Mouse (Mus musculus): Measurements from ENCODE around the gene Cd300lg. TPM values are rescaled to one million over a fixed set of nuclear protein-coding genes. Genes with fewer than 3 reads are reported as not detected.
A peak's percentile ranks its signal among the peaks of the same experiment; 100 is the strongest.

Gene Cd300lg
- total and polyA plus RNA-seq, 3 experiments, result not detected

DNA sequence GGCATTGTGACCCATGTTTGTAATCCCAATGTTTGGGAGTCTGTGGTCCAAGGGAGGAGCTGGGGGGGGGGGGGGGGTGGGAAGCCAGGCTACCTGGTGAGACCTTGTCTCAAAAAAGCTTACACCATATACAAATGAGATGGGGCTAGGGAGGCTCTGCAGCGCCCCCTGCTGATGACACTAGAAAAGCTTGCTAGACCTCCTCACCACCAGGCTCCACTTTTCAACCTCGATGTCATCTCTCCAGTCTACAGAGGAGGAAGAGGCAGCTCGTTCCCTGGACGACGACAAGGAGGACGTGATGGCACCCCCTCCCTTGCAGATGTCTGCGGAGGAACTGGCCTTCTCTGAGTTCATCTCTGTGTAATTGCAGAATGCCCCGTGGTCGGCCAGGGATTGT lies 12.5 kb downstream of the Cd300lg start:
- TF ChIP-seq TAL1 (conservative IDR thresholded peaks at IDR 0.05; ENCODE audit: low read depth, low read length), result no peak
- TF ChIP-seq GATA1 (IDR thresholded peaks at IDR 0.05; ENCODE audit: borderline replicate concordance, low read length), result no peak
- TF ChIP-seq CTCF (IDR thresholded peaks at IDR 0.05; ENCODE audit: low read depth, low read length), result peak; percentile 45
- no peak for DNase-seq (ENCODE audit: low spot score)
- Histone ChIP-seq H3K4me3 (ENCODE audit: low read depth, low read length) (no peak overlapping the region), H3K36me3 (replicated peaks) (peaks cover 18% of the 10 kb centered on the region), H3K27me3 (ENCODE audit: insufficient read depth, low read length) (peaks cover 36% of the 10 kb centered on the region), H3K4me1 (ENCODE audit: insufficient read depth, low read depth, low read length) (peaks cover 4% of the 10 kb centered on the region), H3K9me3 (replicated peaks) (no peaks in the 10 kb centered on the region)
- ATAC-seq (ENCODE audit: extremely low read depth, insufficient number of reproducible peaks, low FRiP score, poor library complexity, severe bottlenecking), result no peak

- TF ChIP-seq CTCF (IDR thresholded peaks at IDR 0.05; ENCODE audit: low read depth, low read length) (peak; percentile 99), POLR2AphosphoS5 (IDR thresholded peaks at IDR 0.05; ENCODE audit: insufficient replicate concordance, low read depth, low read length) (no peak)
- no peaks in the 10 kb centered on the region for H3K9me3 ChIP-seq (replicated peaks)
- ATAC-seq (ENCODE audit: extremely low read depth, insufficient number of reproducible peaks, low FRiP score, poor library complexity, severe bottlenecking) (no peak), DNase-seq (ENCODE audit: low spot score) (peak; percentile 91)
- peaks cover 81% of the 10 kb centered on the region for H3K36me3 ChIP-seq (replicated peaks)
- H3K4me3 ChIP-seq (ENCODE audit: low read depth, low read length), result no peak overlapping the region
- H3K27me3 ChIP-seq (ENCODE audit: insufficient read depth, low read length), result no peaks in the 10 kb centered on the region
- peaks cover 22% of the 10 kb centered on the region for H3K4me1 ChIP-seq (ENCODE audit: insufficient read depth, low read depth, low read length)
Observed at GRCm38 (mm10) chr11:102061236-102061940, 20.1 kb downstream of the Cd300lg start.

DNA sequence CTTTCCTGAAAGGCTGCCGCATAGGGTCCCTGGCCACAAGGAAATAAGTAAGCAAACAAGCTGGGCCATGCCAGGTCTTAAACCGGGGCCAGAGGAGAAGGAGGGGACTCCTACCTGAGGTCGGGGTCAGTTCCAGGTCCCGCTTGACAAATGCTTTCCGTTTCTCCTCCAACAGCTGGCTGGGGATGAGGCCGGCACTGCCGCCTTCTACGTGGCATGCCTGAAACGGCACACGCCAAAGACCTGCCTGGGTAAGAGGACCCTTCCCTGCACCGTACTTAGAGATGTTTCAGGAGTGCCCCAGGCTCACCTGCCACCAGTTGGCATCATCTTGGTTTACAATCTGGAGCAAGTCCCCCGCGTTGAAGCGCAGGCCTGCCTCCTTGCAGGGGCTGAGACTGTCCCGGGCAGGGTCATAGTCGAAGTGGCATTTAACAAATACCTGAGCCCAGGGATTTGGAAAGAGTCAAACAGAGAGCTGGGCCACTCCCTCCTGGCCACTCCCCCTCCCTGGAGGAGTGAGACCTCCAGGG lies 20.7 kb downstream of the Cd300lg start:
- Histone ChIP-seq H3K36me3 (replicated peaks) (peaks cover 84% of the 10 kb centered on the region), H3K9me3 (replicated peaks) (no peaks in the 10 kb centered on the region), H3K27me3 (ENCODE audit: insufficient read depth, low read length) (no peaks in the 10 kb centered on the region)

GRCm38 (mm10) chr11:102063076-102063475 lies 21.8 kb downstream of the Cd300lg start:
- TF ChIP-seq TAL1 (conservative IDR thresholded peaks at IDR 0.05; ENCODE audit: low read depth, low read length) (no peak), CTCF (IDR thresholded peaks at IDR 0.05; ENCODE audit: low read depth, low read length) (no peak), GATA1 (IDR thresholded peaks at IDR 0.05; ENCODE audit: borderline replicate concordance, low read length) (no peak), GATA2 (IDR thresholded peaks at IDR 0.05; ENCODE audit: borderline replicate concordance, low read depth, low read length) (no peak), POLR2AphosphoS5 (IDR thresholded peaks at IDR 0.05; ENCODE audit: insufficient replicate concordance, low read depth, low read length) (no peak)
- no peaks in the 10 kb centered on the region for H3K27me3 ChIP-seq (ENCODE audit: insufficient read depth, low read length)
- H3K9me3 ChIP-seq (replicated peaks), result no peaks in the 10 kb centered on the region
- ATAC-seq (ENCODE audit: extremely low read depth, insufficient number of reproducible peaks, low FRiP score, poor library complexity, severe bottlenecking), result no peak
- DNase-seq (ENCODE audit: low spot score), result no peak
- peaks cover 84% of the 10 kb centered on the region for H3K36me3 ChIP-seq (replicated peaks)
- no peak overlapping the region for H3K4me3 ChIP-seq (ENCODE audit: low read depth, low read length)
- peaks cover 19% of the 10 kb centered on the region for H3K4me1 ChIP-seq (ENCODE audit: insufficient read depth, low read depth, low read length)

More for the DNA sequence above, 20.7 kb downstream of the Cd300lg start:
- ATAC-seq (ENCODE audit: extremely low read depth, insufficient number of reproducible peaks, low FRiP score, poor library complexity, severe bottlenecking), result no peak
- H3K4me3 ChIP-seq (ENCODE audit: low read depth, low read length), result no peak overlapping the region
- TF ChIP-seq GATA2 (IDR thresholded peaks at IDR 0.05; ENCODE audit: borderline replicate concordance, low read depth, low read length), result no peak
- TF ChIP-seq GATA1 (IDR thresholded peaks at IDR 0.05; ENCODE audit: borderline replicate concordance, low read length), result no peak
- DNase-seq (ENCODE audit: low spot score), result no peak
- peaks cover 21% of the 10 kb centered on the region for H3K4me1 ChIP-seq (ENCODE audit: insufficient read depth, low read depth, low read length)

- no peak for ATAC-seq (ENCODE audit: extremely low read depth, insufficient number of reproducible peaks, low FRiP score, poor library complexity, severe bottlenecking)
Observed at GRCm38 (mm10) chr11:102068969-102069368, 27.7 kb downstream of the Cd300lg start.

GRCm38 (mm10) chr11:102069633-102070032 lies 28.3 kb downstream of the Cd300lg start:
- no peaks in the 10 kb centered on the region for H3K27me3 ChIP-seq (ENCODE audit: insufficient read depth, low read length)
- H3K4me3 ChIP-seq (ENCODE audit: low read depth, low read length), result no peak overlapping the region
- no peak for TF ChIP-seq GATA2 (IDR thresholded peaks at IDR 0.05; ENCODE audit: borderline replicate concordance, low read depth, low read length)
- TF ChIP-seq GATA1 (IDR thresholded peaks at IDR 0.05; ENCODE audit: borderline replicate concordance, low read length), result no peak
- no peak for TF ChIP-seq TAL1 (conservative IDR thresholded peaks at IDR 0.05; ENCODE audit: low read depth, low read length)
- no peak for TF ChIP-seq CTCF (IDR thresholded peaks at IDR 0.05; ENCODE audit: low read depth, low read length)
- no peak for TF ChIP-seq POLR2AphosphoS5 (IDR thresholded peaks at IDR 0.05; ENCODE audit: insufficient replicate concordance, low read depth, low read length)
- ATAC-seq (ENCODE audit: extremely low read depth, insufficient number of reproducible peaks, low FRiP score, poor library complexity, severe bottlenecking) (no peak), DNase-seq (ENCODE audit: low spot score) (no peak)
- peaks cover 20% of the 10 kb centered on the region for H3K4me1 ChIP-seq (ENCODE audit: insufficient read depth, low read depth, low read length)
- no peaks in the 10 kb centered on the region for H3K9me3 ChIP-seq (replicated peaks)
- peaks cover 59% of the 10 kb centered on the region for H3K36me3 ChIP-seq (replicated peaks)

More at GRCm38 (mm10) chr11:102068969-102069368, 27.7 kb downstream of the Cd300lg start:
- H3K4me3 ChIP-seq (ENCODE audit: low read depth, low read length), result no peak overlapping the region
- TF ChIP-seq TAL1 (conservative IDR thresholded peaks at IDR 0.05; ENCODE audit: low read depth, low read length), result no peak
- TF ChIP-seq CTCF (IDR thresholded peaks at IDR 0.05; ENCODE audit: low read depth, low read length), result no peak
- no peak for TF ChIP-seq POLR2AphosphoS5 (IDR thresholded peaks at IDR 0.05; ENCODE audit: insufficient replicate concordance, low read depth, low read length)
- no peak for TF ChIP-seq GATA2 (IDR thresholded peaks at IDR 0.05; ENCODE audit: borderline replicate concordance, low read depth, low read length)
- no peak for TF ChIP-seq GATA1 (IDR thresholded peaks at IDR 0.05; ENCODE audit: borderline replicate concordance, low read length)
- DNase-seq (ENCODE audit: low spot score), result no peak
- no peaks in the 10 kb centered on the region for H3K27me3 ChIP-seq (ENCODE audit: insufficient read depth, low read length)
- H3K36me3 ChIP-seq (replicated peaks), result peaks cover 59% of the 10 kb centered on the region
- no peaks in the 10 kb centered on the region for H3K9me3 ChIP-seq (replicated peaks)
- peaks cover 14% of the 10 kb centered on the region for H3K4me1 ChIP-seq (ENCODE audit: insufficient read depth, low read depth, low read length)

Data from G1E (cell line).